Mouse (Mus musculus) liver, embryonic 14.5 days (tissue): ENCODE measurements around the gene 5031439G07Rik.

Experiments used
- CTCF ChIP-seq: IDR thresholded peaks from 2 replicates; pipeline ENCODE4 v1.5.1; 2016; ENCODE audit warnings: antibody characterized with exemption, low read depth, control low read depth
- EP300 ChIP-seq: IDR thresholded peaks from 2 replicates; pipeline ENCODE4 v1.6.1; 2016; ENCODE audit warnings: antibody characterized with exemption, low read depth

DNA sequence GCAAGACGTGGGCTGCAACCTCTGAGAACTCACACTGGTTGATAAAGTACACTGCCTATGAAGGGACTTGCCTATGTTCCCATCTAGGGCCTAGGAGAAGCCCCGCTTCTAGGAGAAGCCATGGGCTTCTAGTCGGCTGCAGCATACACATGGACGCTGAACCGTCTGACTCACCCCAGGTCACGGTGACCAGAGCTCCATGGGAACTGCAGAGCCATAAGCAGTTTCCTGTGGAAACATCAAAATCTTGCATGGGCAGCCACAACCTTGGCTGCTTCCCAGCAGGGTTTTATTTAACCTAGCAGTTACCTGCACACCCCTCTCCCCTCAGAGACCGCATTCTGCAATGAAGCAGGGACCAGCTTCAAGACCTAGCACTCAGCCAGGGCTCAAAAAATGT, 4.6 kb downstream of the 5031439G07Rik start:
- TF ChIP-seq CTCF (no peak), EP300 (no peak)
